Mouse (Mus musculus) heart, embryonic 14.5 days (tissue): Measurements from ENCODE around the gene Sgms1. TPM values are rescaled to one million over a fixed set of nuclear protein-coding genes. Genes with fewer than 3 reads are reported as not detected.
A peak's percentile ranks its signal among the peaks of the same experiment; 100 is the strongest.

Experiments
- ATAC-seq: fragments of 200-750 bp; cut with Nextera tagmentation; 2 replicates; pipeline ENCODE4 v1.8.0; 2017; ENCODE audit warnings: low read depth, moderate TSS enrichment; ENCODE audit not compliant: insufficient number of reproducible peaks, insufficient read depth, low FRiP score
- H3K27ac ChIP-seq, 2 experiments: fragments of 200-500 bp in 1 of 2; fragments of 300-500 bp in 1 of 2; sonication (generic) in 1 of 2; replicated peaks in 1 of 2; 2 replicates each; pipeline ENCODE4 v1.5.1; 2012 to 2014; ENCODE audit warnings: low read depth in 2 of 2, low read length in 2 of 2, control low read depth in 1 of 2, mild to moderate bottlenecking in 1 of 2, mixed read lengths in 1 of 2; ENCODE audit not compliant: control insufficient read depth in 1 of 2, insufficient read depth in 1 of 2
- H3K27me3 ChIP-seq: fragments of 300-500 bp; sonication (generic); 2 replicates; pipeline ENCODE4 v1.6.1; 2014; ENCODE audit warnings: mild to moderate bottlenecking, low read length, control low read depth; ENCODE audit not compliant: control insufficient read depth, insufficient read depth
- H3K36me3 ChIP-seq: fragments of 300-500 bp; sonication (generic); 2 replicates; pipeline ENCODE4 v1.6.1; 2014; ENCODE audit warnings: mild to moderate bottlenecking, control low read depth, low read length, mixed read lengths; ENCODE audit not compliant: control insufficient read depth, insufficient read depth
- H3K4me1 ChIP-seq, 2 experiments: fragments of 200-500 bp in 1 of 2; fragments of 300-500 bp in 1 of 2; sonication (generic) in 1 of 2; 2 replicates each; pipeline ENCODE4 v1.6.1; 2012 to 2014; ENCODE audit warnings: low read length in 2 of 2, control low read depth in 1 of 2, mixed read lengths in 1 of 2; ENCODE audit not compliant: control insufficient read depth in 2 of 2, insufficient read depth in 2 of 2
- H3K4me2 ChIP-seq: fragments of 300-500 bp; sonication (generic); 2 replicates; pipeline ENCODE4 v1.6.1; 2014; ENCODE audit warnings: mild to moderate bottlenecking, low read length
- H3K4me3 ChIP-seq, 2 experiments: fragments of 200-500 bp in 1 of 2; fragments of 300-500 bp in 1 of 2; sonication (generic) in 1 of 2; 2 replicates each; pipeline ENCODE4 v1.5.1; 2012 to 2014; ENCODE audit warnings: low read length in 2 of 2, mild to moderate bottlenecking in 2 of 2, control low read depth in 1 of 2, low read depth in 1 of 2, moderate library complexity in 1 of 2; ENCODE audit not compliant: control insufficient read depth in 1 of 2, insufficient read depth in 1 of 2
- H3K9ac ChIP-seq: fragments of 300-500 bp; sonication (generic); 2 replicates; pipeline ENCODE4 v1.6.1; 2014; ENCODE audit warnings: mild to moderate bottlenecking, low read length
- H3K9me3 ChIP-seq: fragments of 300-500 bp; sonication (generic); 2 replicates; pipeline ENCODE4 v1.6.1; 2016; ENCODE audit warnings: low read length, control low read depth; ENCODE audit not compliant: control insufficient read depth
- WGBS: fragments of 180-500 bp; shearing (Covaris S2); extraction: QIAGEN DNeasy Blood & Tissue Kit; methylation state at CpG from one replicate; pipeline ENCODE4 v1.1.7; 2014; 5-methylcytosine and 5-hydroxymethylcytosine counted together
- polyA plus RNA-seq: library from polyadenylated mRNA; unstranded; fragments of >200 nt; fragmentation: Nextera tagmentation; extraction: Ambion mirVana; gene quantifications from 2 replicates; pipeline ENCODE4 v1.2.1, GENCODE M21; 2014

The Sgms1 gene
- polyA plus RNA-seq, 1 experiment from 2014 or later, result 41.3 TPM

DNA sequence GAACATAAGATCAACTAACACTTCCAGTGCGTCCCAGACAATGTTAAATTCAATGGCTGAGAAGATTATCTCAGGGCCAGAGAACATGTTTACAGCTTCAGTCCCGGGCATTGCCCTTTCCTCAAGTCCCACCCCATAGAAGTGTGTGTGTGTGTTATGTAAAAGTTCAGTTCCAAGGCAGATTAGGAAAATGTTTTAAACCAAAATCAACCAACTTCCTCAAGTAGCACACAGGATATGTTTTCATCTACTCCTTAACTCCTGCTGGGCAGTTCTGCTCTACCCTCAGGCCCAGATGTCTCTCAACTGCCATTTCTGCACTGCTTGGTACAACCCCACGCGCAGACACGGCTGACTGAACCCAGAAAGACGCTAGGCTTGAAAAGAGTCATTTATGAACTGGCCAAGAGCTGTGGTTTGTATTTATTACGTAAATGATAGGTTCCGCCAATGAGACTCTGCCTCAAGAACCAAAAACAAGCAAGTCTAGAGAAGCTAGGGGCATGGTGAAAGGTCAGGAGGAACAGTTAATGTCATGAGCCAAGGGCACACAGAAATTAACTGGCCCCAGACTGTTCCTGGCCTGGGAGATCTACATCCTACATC lies 134.7 kb downstream of the Sgms1 start:
- Histone ChIP-seq H3K9me3 (no peaks in the 10 kb centered on the region), H3K4me3 (no peak overlapping the region), H3K4me2 (no peak overlapping the region), H3K27me3 (no peaks in the 10 kb centered on the region), H3K27ac (peak overlapping the region; percentile 42 to 47; a peak in 2 of 4 replicates), H3K36me3 (0 out of 2 replicates have a peak, but pooled peaks cover 3% of the 10 kb centered on the region), H3K9ac (no peak overlapping the region), H3K4me1 (peaks cover 19 to 43% of the 10 kb centered on the region in 2 experiments)
- 57% methylated on average over 8 of the region's 8 CpGs for WGBS
- ATAC-seq, result no peak

DNA sequence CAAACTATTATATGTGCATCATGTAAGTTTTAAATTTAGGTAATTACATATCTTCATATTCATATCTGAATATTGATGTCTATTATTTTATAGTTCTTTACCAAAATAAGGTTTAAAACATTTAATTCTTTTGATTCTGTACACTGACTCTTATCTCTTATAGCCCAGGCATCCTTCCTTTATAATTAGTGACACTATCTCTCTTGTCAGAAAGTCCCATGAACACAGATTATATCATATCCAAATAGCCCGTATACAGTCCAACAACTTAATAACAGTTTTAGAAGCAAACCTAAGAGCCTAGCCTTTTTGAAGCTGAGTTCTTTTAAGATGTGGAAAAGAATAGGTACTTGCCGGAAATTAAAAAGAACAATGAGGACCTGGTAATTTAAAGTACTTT lies 135.3 kb downstream of the Sgms1 start:
- Histone ChIP-seq H3K4me2 (no peak overlapping the region), H3K4me3 (no peak overlapping the region), H3K9me3 (no peaks in the 10 kb centered on the region), H3K27ac (no peak overlapping the region), H3K36me3 (no peaks in the 10 kb centered on the region), H3K27me3 (no peaks in the 10 kb centered on the region), H3K4me1 (peaks cover 19 to 40% of the 10 kb centered on the region in 2 experiments), H3K9ac (no peak overlapping the region)
- WGBS, result 46% methylated on average over 2 of the region's 2 CpGs
- ATAC-seq, result no peak

DNA sequence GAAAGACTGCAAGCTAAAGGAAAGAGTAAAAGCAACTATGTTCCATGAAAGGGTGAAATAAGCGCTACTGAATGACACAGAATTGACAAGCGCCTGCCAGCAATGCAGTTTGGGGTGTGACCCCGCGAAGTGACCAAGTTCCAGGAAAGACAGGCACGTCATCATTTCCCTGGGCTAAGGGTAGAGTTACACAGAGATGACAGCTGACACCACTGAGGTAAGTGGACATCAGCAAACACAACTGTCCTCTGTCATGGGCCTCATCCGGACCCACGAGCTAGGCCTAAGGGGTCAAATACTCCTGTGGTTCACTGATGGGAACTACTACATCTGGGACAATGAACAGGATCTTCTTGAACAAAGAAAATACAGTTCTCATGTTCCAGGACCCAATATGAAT lies 136.5 kb downstream of the Sgms1 start:
- Histone ChIP-seq H3K36me3 (no peaks in the 10 kb centered on the region), H3K4me2 (no peak overlapping the region), H3K4me1 (peaks cover 15 to 31% of the 10 kb centered on the region in 2 experiments), H3K9ac (no peak overlapping the region), H3K4me3 (no peak overlapping the region), H3K9me3 (no peaks in the 10 kb centered on the region), H3K27ac (no peak overlapping the region), H3K27me3 (no peaks in the 10 kb centered on the region)
- 64% methylated on average over 7 of the region's 7 CpGs for WGBS
- no peak for ATAC-seq

DNA sequence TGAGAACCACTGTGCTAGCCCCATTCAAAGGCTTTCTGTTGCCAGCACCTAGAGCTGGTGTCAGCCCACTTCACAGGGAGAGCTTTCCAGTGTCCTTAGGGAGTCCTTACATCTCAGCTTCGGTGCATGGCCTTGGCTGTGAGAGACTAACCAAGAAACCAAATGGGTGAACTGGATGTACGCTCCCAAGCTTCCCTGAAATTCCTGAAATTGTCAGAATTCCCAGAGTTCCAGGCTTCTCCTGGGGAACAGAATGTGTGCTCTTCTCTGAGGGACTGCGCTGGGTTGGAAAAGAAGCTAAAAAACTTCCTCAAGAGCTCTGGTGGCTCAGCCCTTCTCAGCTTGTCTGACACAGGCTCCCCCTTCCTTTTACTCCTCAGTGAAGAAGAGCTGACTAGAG lies 137.1 kb downstream of the Sgms1 start:
- no peak overlapping the region for H3K4me2 ChIP-seq
- H3K9ac ChIP-seq, result no peak overlapping the region
- no peak overlapping the region for H3K4me3 ChIP-seq
- H3K9me3 ChIP-seq, result no peaks in the 10 kb centered on the region
- no peak overlapping the region for H3K27ac ChIP-seq
- H3K4me1 ChIP-seq, result peaks cover 15 to 29% of the 10 kb centered on the region in 2 experiments
- no peak for ATAC-seq
- 49% methylated on average over 3 of the region's 3 CpGs for WGBS
- no peaks in the 10 kb centered on the region for H3K36me3 ChIP-seq
- no peaks in the 10 kb centered on the region for H3K27me3 ChIP-seq

DNA sequence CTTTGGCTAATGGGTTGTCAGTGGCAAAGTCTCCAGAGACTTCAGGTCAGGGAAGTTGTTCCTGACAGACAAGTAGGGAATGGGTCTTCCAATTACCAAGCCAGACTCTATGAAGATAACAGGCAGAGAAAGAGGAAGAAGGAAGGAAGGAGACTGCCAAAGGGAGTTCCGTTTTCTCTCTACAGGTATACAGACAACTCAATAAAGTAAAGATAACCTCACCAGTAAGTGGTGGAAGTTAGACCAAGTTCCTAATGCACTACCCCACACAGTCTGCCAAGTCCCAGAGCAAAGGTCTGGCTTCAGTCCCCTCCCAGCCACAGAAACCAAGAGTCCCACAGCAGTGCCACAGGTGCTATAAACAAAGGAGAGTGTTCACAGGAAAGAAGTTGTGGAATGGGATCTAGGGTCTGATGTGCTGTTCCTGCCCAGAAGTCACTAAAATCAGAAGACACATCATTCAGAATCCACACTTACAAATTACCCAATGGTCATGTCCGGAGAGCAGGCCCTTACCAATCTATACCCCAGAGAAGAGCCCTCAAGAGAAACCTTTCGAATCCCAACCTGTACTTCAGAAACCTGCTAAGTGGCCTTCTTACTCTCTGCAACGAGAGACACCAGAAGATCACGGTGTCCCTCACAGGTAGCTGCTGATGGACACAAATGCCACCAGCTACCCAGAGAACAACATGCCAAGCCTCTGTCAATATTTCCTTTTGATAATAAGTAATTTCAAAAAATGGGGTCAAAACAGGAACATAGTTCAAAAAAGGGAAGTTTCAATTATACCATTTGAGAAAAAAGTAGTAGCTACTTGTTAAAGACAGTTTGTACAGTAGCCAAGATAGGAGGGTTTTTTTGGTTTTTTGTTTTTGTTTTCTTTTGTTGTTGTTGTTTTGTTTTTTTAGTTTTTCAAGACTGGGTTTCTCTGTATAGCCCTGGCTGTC lies 140.1 kb downstream of the Sgms1 start:
- 82% methylated on average over 5 of the region's 5 CpGs for WGBS
- H3K9me3 ChIP-seq, result no peaks in the 10 kb centered on the region
- H3K36me3 ChIP-seq, result no peaks in the 10 kb centered on the region
- no peak for ATAC-seq
- no peak overlapping the region for H3K9ac ChIP-seq
- H3K4me2 ChIP-seq, result no peak overlapping the region
- H3K4me1 ChIP-seq, result peaks cover 11 to 21% of the 10 kb centered on the region in 2 experiments
- no peak overlapping the region for H3K27ac ChIP-seq
- H3K27me3 ChIP-seq, result no peaks in the 10 kb centered on the region
- no peak overlapping the region for H3K4me3 ChIP-seq

DNA sequence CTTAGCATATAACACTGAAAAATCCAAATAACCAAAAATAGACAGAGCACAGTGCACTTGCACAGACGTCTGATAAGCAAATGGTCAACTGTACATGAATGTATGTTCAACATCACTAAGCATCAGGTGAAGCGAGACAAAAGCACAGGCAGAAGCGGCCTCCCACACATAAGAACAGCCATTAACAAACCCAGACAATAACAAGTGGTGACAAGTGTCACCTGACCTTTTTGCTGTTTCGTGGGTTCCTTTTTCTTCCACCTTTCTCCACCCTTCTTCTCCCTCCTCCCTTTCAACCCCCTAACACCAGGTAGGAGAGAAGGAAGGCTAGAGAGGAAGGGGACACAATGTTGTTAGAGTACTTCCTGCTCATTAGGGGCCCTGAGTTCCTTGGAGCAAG lies 144.6 kb downstream of the Sgms1 start:
- Histone ChIP-seq H3K4me3 (no peak overlapping the region), H3K9me3 (no peaks in the 10 kb centered on the region; the same call in 1 of the 2 replicates), H3K9ac (no peak overlapping the region), H3K4me2 (no peak overlapping the region), H3K27me3 (no peaks in the 10 kb centered on the region), H3K4me1 (peaks cover 7 to 11% of the 10 kb centered on the region in 2 experiments), H3K36me3 (no peaks in the 10 kb centered on the region), H3K27ac (no peak overlapping the region)
- WGBS, result 54% methylated on average over 4 of the region's 4 CpGs
- ATAC-seq, result no peak

DNA sequence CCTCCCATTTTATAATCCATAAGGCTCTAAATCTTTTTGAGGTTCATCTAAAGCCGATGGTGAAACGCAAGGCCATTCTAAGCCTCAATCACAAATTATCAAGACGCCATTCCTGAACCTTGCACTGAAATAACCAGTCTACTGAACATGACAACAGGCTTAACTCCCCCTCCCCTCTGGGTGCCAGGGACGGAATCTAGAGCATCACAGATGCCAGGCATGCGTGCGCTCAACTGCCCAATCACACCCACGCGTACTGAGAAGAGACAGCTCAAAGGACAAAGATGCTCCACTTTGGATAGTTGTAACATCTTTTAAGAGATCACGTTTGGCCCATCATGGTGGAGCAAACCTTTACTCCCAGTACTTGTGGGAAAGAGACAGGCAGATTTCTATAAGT lies 146.3 kb downstream of the Sgms1 start:
- Histone ChIP-seq H3K4me1 (peaks cover 15 to 25% of the 10 kb centered on the region in 2 experiments), H3K9ac (no peak overlapping the region), H3K36me3 (no peaks in the 10 kb centered on the region), H3K4me3 (no peak overlapping the region), H3K9me3 (no peaks in the 10 kb centered on the region; the same call in 1 of the 2 replicates), H3K4me2 (no peak overlapping the region), H3K27ac (no peak overlapping the region), H3K27me3 (no peaks in the 10 kb centered on the region)
- 93% methylated on average over 9 of the region's 9 CpGs for WGBS
- no peak for ATAC-seq
